Mouse (Mus musculus) T-helper 2 cell (primary cell): Measurements from ENCODE around the gene Olfr1388.
"Not testable (repeated sequence)": the region's sequence is repeated elsewhere in the genome, so short reads cannot be mapped to it uniquely, and the experiment has no call there.

Experiments used
- in situ Hi-C: fragments of 300-600 bp; cut with MboI, MseI; formaldehyde crosslinking; loops from one replicate; pipeline ENCODE4 v1.15.1; 2025; ENCODE audit warnings: high pct_unique_total_duplicates

Olfr1388 gene

GRCm38 (mm10) chr11:49436411-49436810 is at the start of gene Olfr1388:
Gene Olfr1388 (plus strand): TSS chr11:49436624.
- in situ Hi-C loops: no loop called here

GRCm38 (mm10) chr11:49392707-49393106 is 43.7 kb upstream of the Olfr1388 start:
- in situ Hi-C loops: not testable (repeated sequence)

GRCm38 (mm10) chr11:49406784-49407183 is 29.6 kb upstream of the Olfr1388 start:
- in situ Hi-C loops: loop anchor here (10.0 kb wide), 1 partner anchor 232 kb away; no protein-coding TSS in a partner anchor

GRCm38 (mm10) chr11:49410540-49410939 is 25.9 kb upstream of the Olfr1388 start:
- in situ Hi-C loops: no loop called here

GRCm38 (mm10) chr11:49422767-49423166 is 13.7 kb upstream of the Olfr1388 start, which contains the start of gene Olfr1389:
Gene Olfr1389 (plus strand): TSS chr11:49423067.
- in situ Hi-C loops: no loop called here

GRCm38 (mm10) chr11:49425257-49425927 is 11.0 kb upstream of the Olfr1388 start:
- in situ Hi-C loops: no loop called here

- in situ Hi-C loops: no loop called here
These were observed 6.8 kb upstream of the Olfr1388 start for GRCm38 (mm10) chr11:49429641-49430040.

GRCm38 (mm10) chr11:49455043-49455442 is 18.6 kb downstream of the Olfr1388 start, which contains the start of gene Olfr1387:
Gene Olfr1387 (plus strand): TSS chr11:49455343.
- in situ Hi-C loops: no loop called here

GRCm38 (mm10) chr11:49464746-49465145 is 28.3 kb downstream of the Olfr1388 start, which contains the start of gene Olfr1386:
Gene Olfr1386 (plus strand): TSS chr11:49465046.
- in situ Hi-C loops: not testable (repeated sequence)

GRCm38 (mm10) chr11:49485973-49486372 is 49.5 kb downstream of the Olfr1388 start:
- in situ Hi-C loops: no loop called here

GRCm38 (mm10) chr11:49488770-49489169 is 52.3 kb downstream of the Olfr1388 start, which contains the start of gene Olfr1385:
Gene Olfr1385 (plus strand): TSS chr11:49489070.
- in situ Hi-C loops: not testable (repeated sequence)
